Mouse (Mus musculus): ENCODE results near the gene Slc25a40. TPM values are rescaled to one million over a fixed set of nuclear protein-coding genes. Genes with fewer than 3 reads are reported as not detected.

Slc25a40 gene
- total and polyA plus RNA-seq, 3 experiments, result 2.5 to 8.6 (median 8.3) TPM

DNA sequence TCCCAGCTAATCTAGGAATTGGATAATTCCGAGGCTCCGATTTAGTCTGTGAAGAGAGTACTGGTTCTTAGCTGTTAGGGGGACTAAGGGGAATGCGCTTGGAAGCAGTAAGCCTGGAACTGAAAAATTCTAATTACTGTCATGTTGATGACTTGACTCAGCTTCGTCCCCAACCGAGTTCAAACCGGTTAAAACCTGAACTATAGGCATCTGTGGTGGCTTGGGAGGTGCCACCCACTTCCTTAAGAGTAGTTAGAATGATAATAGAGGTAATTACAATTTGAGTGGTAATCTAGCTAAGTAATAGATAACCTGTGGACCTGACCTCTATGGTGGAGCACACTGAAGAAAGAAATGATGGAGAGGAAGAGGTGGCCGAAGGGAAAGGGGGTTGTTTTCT is 1.5 kb downstream of the Slc25a40 start:
- no peaks in the 10 kb centered on the region; the same call in 1 of the 2 replicates for H3K4me1 ChIP-seq (ENCODE audit: control insufficient read depth, insufficient read depth, low read length)
- no peak overlapping the region for H3K9ac ChIP-seq (ENCODE audit: low read depth, low read length)
- WGBS, result 50% methylated on average over 7 of the region's 7 CpGs
- no peak overlapping the region for H3K4me3 ChIP-seq
- H3K27ac ChIP-seq, result no peak overlapping the region
- no peaks in the 10 kb centered on the region; the same call in 1 of the 2 replicates for H3K79me2 ChIP-seq (replicated peaks; ENCODE audit: control insufficient read depth, insufficient read depth, low read length)
- no peak for TF ChIP-seq CTCF (IDR thresholded peaks at IDR 0.05)
- no peak for TF ChIP-seq POLR2A (IDR thresholded peaks at IDR 0.05; ENCODE audit: insufficient read depth, low read depth, low read length)
- TF ChIP-seq EP300 (IDR thresholded peaks at IDR 0.05; ENCODE audit: insufficient read depth, low read depth, low read length), result no peak
- H3K36me3 ChIP-seq (ENCODE audit: control insufficient read depth, insufficient read depth, low read length), result peaks cover 2% of the 10 kb centered on the region; the same call in 1 of the 2 replicates
- intact Hi-C loops (cut with DNase I), result loop anchor here (5.0 to 10.0 kb wide), 3 partner anchors 201 to 367 kb away; partner anchors contain the start of gene Rundc3b
- H3K27me3 ChIP-seq (ENCODE audit: control insufficient read depth, insufficient read depth, low read length), result no peaks in the 10 kb centered on the region
- DNase-seq, result no peak

DNA sequence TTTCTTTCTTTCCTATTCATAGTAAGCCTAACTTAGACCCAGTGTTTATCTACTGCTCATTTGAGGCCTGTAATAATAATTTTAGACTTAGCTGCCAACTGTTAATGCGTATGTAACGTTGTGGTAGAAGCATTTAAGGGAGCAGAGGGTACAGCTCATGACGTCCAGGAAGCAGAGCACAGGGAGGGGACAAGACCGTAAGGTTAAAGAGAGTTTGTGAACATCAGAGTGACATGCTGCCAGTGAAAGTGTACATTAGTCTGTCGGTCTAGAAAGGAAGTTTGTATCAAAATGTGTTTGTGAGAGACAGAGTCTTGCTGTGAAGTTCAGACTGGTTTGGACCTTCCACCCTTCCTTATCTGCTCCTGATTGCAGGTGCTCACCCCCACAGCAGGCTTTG is 3.2 kb downstream of the Slc25a40 start:
- intact Hi-C loops (cut with DNase I), result loop anchor here (10.0 kb wide), 1 partner anchor 199 kb away; the partner anchor contains the start of gene Rundc3b
- H3K79me2 ChIP-seq (replicated peaks; ENCODE audit: control insufficient read depth, insufficient read depth, low read length), result no peaks in the 10 kb centered on the region; the same call in 1 of the 2 replicates
- no peaks in the 10 kb centered on the region; the same call in 1 of the 2 replicates for H3K4me1 ChIP-seq (ENCODE audit: control insufficient read depth, insufficient read depth, low read length)
- no peak overlapping the region for H3K9ac ChIP-seq (ENCODE audit: low read depth, low read length)
- no peaks in the 10 kb centered on the region for H3K27me3 ChIP-seq (ENCODE audit: control insufficient read depth, insufficient read depth, low read length)
- TF ChIP-seq POLR2A (IDR thresholded peaks at IDR 0.05; ENCODE audit: insufficient read depth, low read depth, low read length), result no peak
- no peak for TF ChIP-seq EP300 (IDR thresholded peaks at IDR 0.05; ENCODE audit: insufficient read depth, low read depth, low read length)
- TF ChIP-seq CTCF (IDR thresholded peaks at IDR 0.05), result no peak
- H3K4me3 ChIP-seq, result no peak overlapping the region
- peaks cover 2% of the 10 kb centered on the region; the same call in 1 of the 2 replicates for H3K36me3 ChIP-seq (ENCODE audit: control insufficient read depth, insufficient read depth, low read length)
- H3K27ac ChIP-seq, result no peak overlapping the region
- WGBS, result 49% methylated on average over 5 of the region's 5 CpGs
- no peak for DNase-seq

DNA sequence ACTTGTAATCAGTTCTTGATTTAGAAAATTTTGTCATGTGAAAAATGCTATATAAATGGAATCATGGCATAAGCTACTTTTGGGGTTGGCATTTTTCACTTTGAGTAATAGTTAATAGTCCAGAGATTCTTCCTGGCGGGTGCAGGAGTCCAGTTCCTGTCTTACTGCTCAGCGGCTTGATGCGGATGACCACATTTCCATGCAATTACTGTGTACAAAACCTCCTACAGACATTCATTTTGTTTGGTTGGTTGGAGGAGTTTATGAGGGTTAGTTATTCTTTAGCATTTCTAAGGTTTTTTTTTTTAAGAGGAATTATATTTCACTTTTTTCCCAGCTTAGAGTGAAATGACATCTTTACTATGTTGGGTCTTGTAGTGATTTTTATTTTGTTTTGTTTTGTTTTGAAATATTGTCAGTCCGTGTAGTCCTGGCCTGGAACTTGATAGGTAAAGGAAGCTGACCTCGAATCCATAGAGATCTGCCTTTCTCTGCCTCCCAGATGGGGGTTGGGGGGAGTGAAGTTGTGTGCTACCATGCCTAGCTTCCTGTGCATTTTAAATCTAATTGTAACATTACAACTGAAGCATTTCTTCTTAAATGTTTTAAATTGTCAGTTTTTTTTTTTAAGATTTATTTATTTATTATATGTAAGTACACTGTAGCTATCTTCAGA is 15.0 kb downstream of the Slc25a40 start:
- Histone ChIP-seq H3K9ac (ENCODE audit: low read depth, low read length) (no peak overlapping the region), H3K36me3 (ENCODE audit: control insufficient read depth, insufficient read depth, low read length) (no peaks in the 10 kb centered on the region), H3K27ac (no peak overlapping the region), H3K79me2 (replicated peaks; ENCODE audit: control insufficient read depth, insufficient read depth, low read length) (no peaks in the 10 kb centered on the region), H3K4me1 (ENCODE audit: control insufficient read depth, insufficient read depth, low read length) (no peaks in the 10 kb centered on the region), H3K4me3 (no peak overlapping the region), H3K27me3 (ENCODE audit: control insufficient read depth, insufficient read depth, low read length) (no peaks in the 10 kb centered on the region)
- no peak for TF ChIP-seq EP300 (IDR thresholded peaks at IDR 0.05; ENCODE audit: insufficient read depth, low read depth, low read length)
- no peak for TF ChIP-seq POLR2A (IDR thresholded peaks at IDR 0.05; ENCODE audit: insufficient read depth, low read depth, low read length)
- TF ChIP-seq CTCF (IDR thresholded peaks at IDR 0.05), result no peak
- intact Hi-C loops (cut with DNase I), result no loop called here
- DNase-seq, result no peak
- WGBS, result 78% methylated on average over 5 of the region's 5 CpGs

DNA sequence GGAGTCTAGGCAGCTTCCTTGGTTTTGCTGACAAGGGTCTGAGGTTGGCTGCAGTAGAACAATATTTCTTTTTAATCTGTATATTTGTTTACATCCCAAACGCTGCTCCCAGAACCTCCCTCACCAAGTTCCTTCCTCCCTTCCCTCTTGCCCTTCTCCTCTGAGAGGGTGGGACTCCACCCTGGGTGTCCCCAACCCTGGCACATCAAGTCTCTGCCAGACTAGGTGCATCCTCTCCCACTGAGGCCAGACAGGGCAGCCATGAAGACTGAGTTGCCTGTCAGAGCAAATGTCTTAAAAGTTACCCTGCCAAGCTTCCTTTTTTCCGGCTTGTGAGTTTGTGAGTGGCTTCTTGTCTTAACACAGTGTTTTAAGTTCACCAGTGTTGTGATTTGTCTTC is 16.4 kb downstream of the Slc25a40 start:
- no peak for DNase-seq
- Histone ChIP-seq H3K36me3 (ENCODE audit: control insufficient read depth, insufficient read depth, low read length) (no peaks in the 10 kb centered on the region), H3K4me1 (ENCODE audit: control insufficient read depth, insufficient read depth, low read length) (no peaks in the 10 kb centered on the region), H3K27me3 (ENCODE audit: control insufficient read depth, insufficient read depth, low read length) (no peaks in the 10 kb centered on the region), H3K79me2 (replicated peaks; ENCODE audit: control insufficient read depth, insufficient read depth, low read length) (no peaks in the 10 kb centered on the region), H3K4me3 (no peak overlapping the region), H3K27ac (no peak overlapping the region), H3K9ac (ENCODE audit: low read depth, low read length) (no peak overlapping the region)
- intact Hi-C loops (cut with DNase I), result no loop called here
- 55% methylated on average over 2 of the region's 2 CpGs for WGBS
- TF ChIP-seq POLR2A (IDR thresholded peaks at IDR 0.05; ENCODE audit: insufficient read depth, low read depth, low read length), result no peak
- TF ChIP-seq EP300 (IDR thresholded peaks at IDR 0.05; ENCODE audit: insufficient read depth, low read depth, low read length), result no peak
- no peak for TF ChIP-seq CTCF (IDR thresholded peaks at IDR 0.05)

DNA sequence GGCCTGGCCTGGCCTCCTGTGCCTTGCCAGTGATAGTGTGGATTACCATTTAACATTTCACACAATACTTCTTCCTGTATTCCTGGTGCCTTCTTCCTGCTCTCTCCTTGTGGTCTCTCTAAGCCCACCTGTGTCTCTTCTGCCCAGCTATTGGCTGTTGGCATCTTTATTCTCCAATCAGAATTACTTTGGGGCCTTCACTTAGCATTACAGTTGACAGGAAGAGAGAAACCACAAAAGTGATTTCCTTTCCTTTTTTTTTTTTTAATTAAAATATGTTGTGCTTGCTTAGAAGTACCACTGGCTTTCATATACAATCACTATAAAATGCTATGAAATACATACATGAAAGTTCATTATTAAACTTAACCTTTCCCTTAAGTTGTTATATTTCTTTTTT is 32.9 kb downstream of the Slc25a40 start:
- no peaks in the 10 kb centered on the region for H3K36me3 ChIP-seq (ENCODE audit: control insufficient read depth, insufficient read depth, low read length)
- no peak for TF ChIP-seq EP300 (IDR thresholded peaks at IDR 0.05; ENCODE audit: insufficient read depth, low read depth, low read length)
- TF ChIP-seq POLR2A (IDR thresholded peaks at IDR 0.05; ENCODE audit: insufficient read depth, low read depth, low read length), result no peak
- TF ChIP-seq CTCF (IDR thresholded peaks at IDR 0.05), result no peak
- intact Hi-C loops (cut with DNase I), result no loop called here

DNA sequence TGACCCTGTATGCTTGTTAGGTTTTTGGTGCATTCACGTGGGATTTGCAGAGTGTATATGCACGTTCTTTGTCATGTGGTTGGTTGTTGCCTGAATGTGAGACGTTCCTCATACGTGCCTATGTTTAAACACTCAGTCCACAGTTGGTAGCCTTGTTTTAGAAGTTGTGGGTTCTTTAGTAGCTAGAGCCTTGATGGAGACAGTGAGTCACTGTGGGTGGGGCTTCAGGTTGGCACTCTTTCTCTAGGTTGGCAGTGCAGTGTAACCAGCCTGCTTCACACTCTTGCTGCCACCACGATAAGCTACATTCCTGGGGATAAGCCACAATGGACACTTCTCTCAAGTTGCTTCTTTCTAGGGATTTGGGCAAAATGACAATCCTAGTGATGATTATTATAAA is 33.9 kb downstream of the Slc25a40 start:
- no peak for DNase-seq
- TF ChIP-seq EP300 (IDR thresholded peaks at IDR 0.05; ENCODE audit: insufficient read depth, low read depth, low read length) (no peak), POLR2A (IDR thresholded peaks at IDR 0.05; ENCODE audit: insufficient read depth, low read depth, low read length) (no peak), CTCF (IDR thresholded peaks at IDR 0.05) (no peak)
- intact Hi-C loops (cut with DNase I), result no loop called here

More for the DNA sequence above, 32.9 kb downstream of the Slc25a40 start:
- Histone ChIP-seq H3K4me3 (no peak overlapping the region), H3K27me3 (ENCODE audit: control insufficient read depth, insufficient read depth, low read length) (no peaks in the 10 kb centered on the region), H3K9ac (ENCODE audit: low read depth, low read length) (no peak overlapping the region), H3K79me2 (replicated peaks; ENCODE audit: control insufficient read depth, insufficient read depth, low read length) (no peaks in the 10 kb centered on the region), H3K27ac (no peak overlapping the region), H3K4me1 (ENCODE audit: control insufficient read depth, insufficient read depth, low read length) (no peaks in the 10 kb centered on the region)
- DNase-seq, result no peak

More for the DNA sequence above, 33.9 kb downstream of the Slc25a40 start:
- H3K4me3 ChIP-seq, result no peak overlapping the region
- H3K27me3 ChIP-seq (ENCODE audit: control insufficient read depth, insufficient read depth, low read length), result no peaks in the 10 kb centered on the region
- WGBS, result 69% methylated on average over 5 of the region's 5 CpGs
- no peak overlapping the region for H3K27ac ChIP-seq
- no peak overlapping the region for H3K9ac ChIP-seq (ENCODE audit: low read depth, low read length)
- no peaks in the 10 kb centered on the region for H3K36me3 ChIP-seq (ENCODE audit: control insufficient read depth, insufficient read depth, low read length)
- H3K79me2 ChIP-seq (replicated peaks; ENCODE audit: control insufficient read depth, insufficient read depth, low read length), result no peaks in the 10 kb centered on the region
- no peaks in the 10 kb centered on the region for H3K4me1 ChIP-seq (ENCODE audit: control insufficient read depth, insufficient read depth, low read length)
